Mouse (Mus musculus): ENCODE results near the gene Gm382.

Gm382 gene

DNA sequence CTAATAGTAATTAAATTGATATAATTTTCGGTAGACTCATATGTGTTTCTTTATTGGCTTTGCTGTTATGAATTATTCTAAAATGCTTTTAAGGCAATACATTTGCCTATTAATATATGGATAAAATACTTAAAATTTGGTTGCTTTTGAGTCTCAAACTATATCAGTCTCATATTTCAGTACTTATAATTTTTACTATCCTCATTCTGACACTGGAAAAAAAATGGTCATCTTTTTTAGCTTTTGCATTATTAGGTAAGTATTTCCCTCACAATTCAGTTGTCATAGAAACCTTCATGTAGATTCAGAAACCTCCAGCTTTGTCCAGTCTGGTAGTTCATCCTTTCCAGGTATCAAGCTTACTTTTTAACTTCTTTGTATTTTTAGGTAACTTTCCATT lies at the start of gene Gm382:
Gm382 (plus strand) TSS at position 301 of the 400 bp plus-strand sequence.
- no peak for DNase-seq (ENCODE audit: low read depth, low spot score)

DNA sequence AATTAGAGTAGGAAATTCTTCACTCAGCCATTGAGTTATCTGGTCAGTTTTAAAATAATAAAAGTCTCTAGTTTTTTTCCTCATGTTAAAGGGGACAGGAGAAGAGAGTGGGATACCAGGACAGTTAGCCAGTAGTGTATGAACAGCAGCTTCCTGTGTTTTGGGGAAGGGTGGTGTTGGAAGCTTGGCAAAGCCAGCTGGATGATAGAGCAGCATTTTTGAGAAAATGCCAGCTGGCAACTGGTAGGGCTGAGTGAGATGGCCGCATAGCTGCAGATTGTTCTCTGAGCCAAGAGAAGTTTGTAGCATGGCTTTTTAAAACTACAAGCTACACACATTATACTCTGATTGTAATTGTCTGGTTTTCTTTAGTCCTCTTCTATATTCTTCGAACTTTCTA lies 30.4 kb downstream of the Gm382 start:
- DNase-seq (ENCODE audit: low read depth, low spot score): no peak

DNA sequence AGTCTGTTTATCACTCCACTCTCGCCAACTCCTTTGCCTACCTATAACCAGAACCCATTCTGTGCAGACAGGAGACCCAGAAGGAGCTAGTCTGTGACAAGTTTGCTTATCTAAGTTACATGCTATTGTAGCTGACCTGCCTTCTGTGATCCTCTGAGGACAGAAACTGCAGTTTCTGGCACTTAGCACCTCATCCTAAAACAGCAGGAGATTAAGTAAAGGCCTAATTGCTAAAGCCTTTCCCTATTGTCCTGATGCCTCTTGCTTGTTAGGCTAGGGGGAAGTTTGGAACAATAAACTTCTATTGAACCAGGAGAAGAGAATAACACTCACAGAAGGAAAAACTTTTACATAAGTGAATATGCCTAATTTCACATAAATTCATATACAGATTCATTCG lies 51.5 kb downstream of the Gm382 start:
- DNase-seq (ENCODE audit: low read depth, low spot score): peak; percentile 54

DNA sequence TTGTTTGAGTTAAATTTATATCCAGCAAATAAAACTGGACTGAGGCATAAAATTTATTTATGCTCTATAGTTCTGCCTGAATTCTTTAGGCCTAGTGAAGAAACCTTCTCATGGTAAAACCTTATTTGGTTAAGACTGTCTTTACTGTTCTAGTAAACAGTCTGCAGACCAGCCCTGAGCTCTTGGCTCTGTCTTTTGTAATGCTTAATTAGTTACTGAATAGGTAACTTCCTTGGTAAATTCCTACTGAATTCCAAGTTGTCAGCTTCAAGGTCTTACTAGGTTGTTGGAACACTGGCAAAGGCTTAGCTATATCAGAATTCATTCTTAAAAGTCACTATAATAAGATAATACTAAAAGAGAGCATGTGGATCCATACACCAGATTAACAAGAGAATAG lies 53.3 kb downstream of the Gm382 start:
- peak; percentile 71 for DNase-seq (ENCODE audit: low read depth, low spot score)

DNA sequence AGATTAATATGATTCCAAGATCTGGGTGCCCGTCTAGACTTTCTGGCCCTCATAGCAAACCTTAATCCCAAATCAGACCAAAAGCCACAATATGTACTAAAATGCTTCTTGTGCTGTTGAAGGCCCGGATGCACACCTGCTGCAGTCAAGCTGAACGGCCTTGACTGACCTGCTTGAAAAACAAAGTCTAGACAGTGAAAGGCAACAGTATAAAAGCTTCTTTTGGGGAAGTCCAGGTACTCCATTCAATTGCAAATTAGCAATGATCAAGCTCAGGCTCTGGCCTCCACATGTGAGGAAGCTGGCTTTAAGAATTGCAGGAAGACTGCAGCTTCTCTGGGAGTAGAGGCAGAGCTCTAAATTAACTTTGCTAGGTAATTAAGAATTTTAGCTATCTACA lies 54.2 kb downstream of the Gm382 start:
- peak; percentile 80 for DNase-seq (ENCODE audit: low read depth, low spot score)

DNA sequence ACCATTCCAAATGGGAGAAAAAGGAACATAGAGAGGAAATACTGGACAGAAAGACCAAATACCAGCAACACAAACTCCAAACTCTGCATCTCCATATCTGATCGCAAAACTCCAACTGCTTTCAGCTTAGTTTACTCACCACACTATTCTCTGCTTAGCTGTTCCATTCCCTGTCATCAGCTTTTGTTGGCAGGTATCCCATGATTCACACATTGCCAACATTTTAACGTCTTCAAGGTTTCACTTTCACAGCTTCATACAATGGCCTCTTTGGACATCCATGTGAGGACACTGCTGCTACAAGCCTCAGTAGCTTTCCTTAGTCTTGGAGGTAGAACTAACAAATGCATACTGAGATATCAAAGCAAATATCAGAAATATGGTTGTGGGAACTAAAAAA lies 64.6 kb downstream of the Gm382 start:
- no peak for DNase-seq (ENCODE audit: low read depth, low spot score)
